Mouse (Mus musculus): ENCODE results near the gene Gdpgp1. TPM values are rescaled to one million over a fixed set of nuclear protein-coding genes. Genes with fewer than 3 reads are reported as not detected.

Gene Gdpgp1
- polyA plus RNA-seq, 2 experiments = 1.1 to 1.3 TPM

DNA sequence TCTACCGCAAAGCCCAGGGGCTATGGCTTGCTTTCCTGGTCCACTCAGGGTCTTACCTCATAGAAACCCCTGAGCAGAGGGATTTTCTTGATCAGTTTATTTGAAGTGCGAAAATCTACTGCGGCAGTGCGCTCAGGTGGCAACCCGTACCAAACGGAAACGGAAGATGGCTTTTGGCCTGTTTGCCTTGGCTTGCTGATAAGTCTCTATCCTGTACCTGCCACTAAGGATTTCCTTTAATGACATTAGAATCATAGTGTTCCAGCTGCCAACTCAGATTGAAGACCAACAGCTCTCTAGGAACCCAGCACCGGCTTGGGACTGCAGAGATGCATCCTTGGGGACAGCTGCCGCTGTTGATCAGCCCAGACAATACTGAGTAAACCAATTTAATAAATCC, 1.1 kb downstream of the Gdpgp1 start:
- H3K4me1 ChIP-seq (replicated peaks; ENCODE audit: control insufficient read depth in 2 of 2, insufficient read depth in 2 of 2, low read length in 1 of 2) = peaks cover 10 to 22% of the 10 kb centered on the region in 2 experiments
- ATAC-seq (ENCODE audit: insufficient read depth) = no peak
- H3K9me3 ChIP-seq (ENCODE audit: control insufficient read depth, low read length) = no peaks in the 10 kb centered on the region
- TF ChIP-seq EP300 (IDR thresholded peaks at IDR 0.05; ENCODE audit: low read depth) = no peak
- H3K36me3 ChIP-seq (replicated peaks; ENCODE audit: control insufficient read depth, insufficient read depth, low read depth) = peaks cover 6% of the 10 kb centered on the region
- DNase-seq (ENCODE audit: low read depth in 3 of 3, low spot score in 3 of 3) = no peak
- H3K27me3 ChIP-seq (ENCODE audit: control insufficient read depth, insufficient read depth, low read length) = no peaks in the 10 kb centered on the region
- peak overlapping the region; percentile 98 for H3K4me2 ChIP-seq (ENCODE audit: low read depth)
- peak overlapping the region; percentile 72 for H3K9ac ChIP-seq (replicated peaks)
- peak overlapping the region; percentile 25 for H3K27ac ChIP-seq
- peak overlapping the region; percentile 47 to 91 for H3K4me3 ChIP-seq (ENCODE audit: insufficient read depth in 1 of 2, low read depth in 2 of 2, low read length in 2 of 2)
- 35% methylated on average over 9 of the region's 9 CpGs for WGBS (ENCODE audit: insufficient replicate concordance)

DNA sequence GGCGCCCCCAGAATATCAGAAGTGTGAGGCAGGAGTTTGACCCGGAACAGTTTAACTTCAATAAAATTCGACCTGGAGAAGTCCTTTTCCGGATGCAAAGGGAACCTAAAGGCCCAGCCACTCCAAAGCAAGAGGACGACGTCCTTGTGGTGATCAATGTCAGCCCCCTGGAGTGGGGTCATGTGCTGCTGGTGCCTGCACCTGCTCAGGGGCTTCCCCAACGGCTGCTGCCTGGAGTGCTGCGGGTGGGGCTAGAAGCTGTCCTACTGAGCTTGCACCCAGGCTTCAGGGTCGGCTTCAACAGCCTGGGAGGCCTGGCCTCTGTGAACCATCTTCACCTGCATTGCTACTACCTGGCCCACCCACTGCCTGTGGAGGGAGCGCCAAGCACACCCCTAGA, 5.9 kb downstream of the Gdpgp1 start:
- Histone ChIP-seq H3K27me3 (ENCODE audit: control insufficient read depth, insufficient read depth, low read length) (no peaks in the 10 kb centered on the region), H3K4me2 (ENCODE audit: low read depth) (no peak overlapping the region), H3K36me3 (replicated peaks; ENCODE audit: control insufficient read depth, insufficient read depth, low read depth) (peaks cover 12% of the 10 kb centered on the region), H3K9me3 (ENCODE audit: control insufficient read depth, low read length) (no peaks in the 10 kb centered on the region), H3K4me1 (replicated peaks; ENCODE audit: control insufficient read depth in 2 of 2, insufficient read depth in 2 of 2, low read length in 1 of 2) (peaks cover 3 to 8% of the 10 kb centered on the region in 2 experiments), H3K4me3 (ENCODE audit: insufficient read depth in 1 of 2, low read depth in 2 of 2, low read length in 2 of 2) (no peak overlapping the region), H3K9ac (replicated peaks) (no peak overlapping the region), H3K27ac (no peak overlapping the region)
- 76% methylated on average over 10 of the region's 10 CpGs for WGBS (ENCODE audit: insufficient replicate concordance)
- DNase-seq (ENCODE audit: low read depth in 3 of 3, low spot score in 3 of 3) (no peak), ATAC-seq (ENCODE audit: insufficient read depth) (no peak)
- TF ChIP-seq CTCF (IDR thresholded peaks at IDR 0.05; ENCODE audit: low read depth) (no peak), EP300 (IDR thresholded peaks at IDR 0.05; ENCODE audit: low read depth) (no peak)

DNA sequence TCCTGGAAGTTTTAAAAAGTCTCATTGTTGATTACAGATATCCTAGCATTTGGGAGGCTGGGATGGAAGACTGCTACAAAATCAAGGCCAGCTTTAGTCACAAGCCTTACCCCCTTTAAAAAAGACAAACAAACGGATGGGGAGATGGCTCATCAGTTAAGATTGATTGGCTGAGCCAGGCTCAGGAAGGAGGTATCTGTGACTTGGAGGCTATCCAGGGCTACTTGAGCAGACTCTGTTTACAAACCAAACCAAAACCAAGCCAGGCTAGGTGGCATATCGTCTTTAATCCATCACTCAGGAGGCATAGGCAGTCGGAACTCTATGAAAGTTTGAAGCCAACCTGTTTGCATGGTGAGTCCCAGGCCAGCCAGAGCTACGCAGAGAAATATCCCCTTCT, 9.0 kb downstream of the Gdpgp1 start:
- no peaks in the 10 kb centered on the region for H3K9me3 ChIP-seq (ENCODE audit: control insufficient read depth, low read length)
- H3K4me3 ChIP-seq (ENCODE audit: insufficient read depth in 1 of 2, low read depth in 2 of 2, low read length in 2 of 2) = no peak overlapping the region
- no peak for DNase-seq (ENCODE audit: low read depth in 3 of 3, low spot score in 3 of 3)
- no peak overlapping the region for H3K4me2 ChIP-seq (ENCODE audit: low read depth)
- peaks cover 3 to 4% of the 10 kb centered on the region in 2 experiments for H3K4me1 ChIP-seq (replicated peaks; ENCODE audit: control insufficient read depth in 2 of 2, insufficient read depth in 2 of 2, low read length in 1 of 2)
- H3K27ac ChIP-seq = no peak overlapping the region
- 76% methylated on average over 4 of the region's 4 CpGs for WGBS (ENCODE audit: insufficient replicate concordance)
- no peak overlapping the region for H3K9ac ChIP-seq (replicated peaks)
- peaks cover 12% of the 10 kb centered on the region for H3K36me3 ChIP-seq (replicated peaks; ENCODE audit: control insufficient read depth, insufficient read depth, low read depth)
- H3K27me3 ChIP-seq (ENCODE audit: control insufficient read depth, insufficient read depth, low read length) = no peaks in the 10 kb centered on the region
- no peak for TF ChIP-seq CTCF (IDR thresholded peaks at IDR 0.05; ENCODE audit: low read depth)
- TF ChIP-seq EP300 (IDR thresholded peaks at IDR 0.05; ENCODE audit: low read depth) = no peak
- no peak for ATAC-seq (ENCODE audit: insufficient read depth)

DNA sequence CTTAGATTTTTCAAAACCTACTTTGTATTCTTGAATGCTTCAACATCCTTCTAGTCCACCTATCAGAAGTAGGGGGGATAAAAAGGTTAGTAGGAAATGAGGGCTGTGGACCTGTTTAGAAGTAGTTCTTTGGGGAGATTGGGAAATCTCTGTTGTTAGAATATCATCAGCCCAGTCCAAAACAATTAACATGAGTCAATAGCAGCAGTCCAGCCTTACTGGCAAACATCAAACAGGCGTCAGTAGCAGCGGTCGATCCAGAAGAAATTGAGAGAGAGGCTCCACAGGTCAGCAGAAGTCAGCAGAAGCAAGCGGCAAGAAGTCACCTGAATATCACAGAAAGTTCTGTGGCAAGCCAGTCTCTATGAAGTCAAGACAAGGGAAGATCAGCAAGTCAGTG, 12.2 kb downstream of the Gdpgp1 start:
- TF ChIP-seq CTCF (IDR thresholded peaks at IDR 0.05; ENCODE audit: low read depth) (no peak), EP300 (IDR thresholded peaks at IDR 0.05; ENCODE audit: low read depth) (no peak)
- Histone ChIP-seq H3K27me3 (ENCODE audit: control insufficient read depth, insufficient read depth, low read length) (no peaks in the 10 kb centered on the region), H3K36me3 (replicated peaks; ENCODE audit: control insufficient read depth, insufficient read depth, low read depth) (no peaks in the 10 kb centered on the region), H3K27ac (no peak overlapping the region), H3K9me3 (ENCODE audit: control insufficient read depth, low read length) (no peaks in the 10 kb centered on the region), H3K4me1 (replicated peaks; ENCODE audit: control insufficient read depth in 2 of 2, insufficient read depth in 2 of 2, low read length in 1 of 2) (peaks cover 7 to 8% of the 10 kb centered on the region in 2 experiments), H3K9ac (replicated peaks) (no peak overlapping the region), H3K4me2 (ENCODE audit: low read depth) (no peak overlapping the region), H3K4me3 (ENCODE audit: insufficient read depth in 1 of 2, low read depth in 2 of 2, low read length in 2 of 2) (no peak overlapping the region)
- DNase-seq (ENCODE audit: low read depth in 3 of 3, low spot score in 3 of 3) (no peak), ATAC-seq (ENCODE audit: insufficient read depth) (no peak)
- 91% methylated on average over 4 of the region's 4 CpGs for WGBS (ENCODE audit: insufficient replicate concordance)

DNA sequence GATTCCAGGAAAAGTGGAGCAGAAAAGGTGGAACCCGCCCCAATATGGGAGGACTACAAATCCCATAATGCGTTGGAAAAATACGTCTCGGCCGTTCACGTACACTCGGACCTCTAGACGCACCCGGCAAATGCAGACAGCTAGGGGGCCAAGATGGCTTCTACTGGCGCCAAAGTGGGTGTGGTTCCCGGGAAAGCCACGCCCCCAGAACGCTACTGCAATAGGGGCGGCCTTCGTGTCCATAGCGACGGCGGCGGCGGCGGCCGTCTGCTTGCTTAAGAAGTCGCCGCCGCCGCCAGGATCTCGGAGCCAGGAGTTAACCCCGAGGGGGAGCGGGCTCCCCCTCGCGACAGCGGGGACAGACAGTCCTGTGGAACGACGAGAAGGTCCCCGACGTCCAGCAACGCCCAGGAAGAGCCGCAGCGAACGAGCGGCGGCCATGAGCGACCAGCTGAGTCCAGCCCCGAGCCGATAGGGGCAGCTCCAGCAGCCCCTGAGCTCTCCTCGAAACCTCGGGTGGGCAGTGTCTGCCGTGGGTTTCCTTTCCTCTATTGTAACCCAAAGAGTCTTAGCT, 13.6 kb downstream of the Gdpgp1 start, which contains the start of gene Ttll13:
Gene Ttll13 (plus strand): TSS at position 229 of the 574 bp plus-strand sequence.
- no peaks in the 10 kb centered on the region for H3K9me3 ChIP-seq (ENCODE audit: control insufficient read depth, low read length)
- H3K4me1 ChIP-seq (replicated peaks; ENCODE audit: control insufficient read depth in 2 of 2, insufficient read depth in 2 of 2, low read length in 1 of 2) = peaks cover 7 to 8% of the 10 kb centered on the region in 2 experiments
- DNase-seq (ENCODE audit: low read depth in 3 of 3, low spot score in 3 of 3) = peak; percentile 96 to 97 (median 97)
- TF ChIP-seq CTCF (IDR thresholded peaks at IDR 0.05; ENCODE audit: low read depth) (peak; percentile 77), EP300 (IDR thresholded peaks at IDR 0.05; ENCODE audit: low read depth) (no peak)
- no peaks in the 10 kb centered on the region for H3K27me3 ChIP-seq (ENCODE audit: control insufficient read depth, insufficient read depth, low read length)
- H3K9ac ChIP-seq (replicated peaks) = peak within 1 kb of the TSS; percentile 65
- peak within 1 kb of the TSS; percentile 66 to 70 for H3K4me3 ChIP-seq (ENCODE audit: insufficient read depth in 1 of 2, low read depth in 2 of 2, low read length in 2 of 2)
- peak within 1 kb of the TSS; percentile 78 for H3K4me2 ChIP-seq (ENCODE audit: low read depth)
- peak within 1 kb of the TSS; percentile 11 for H3K27ac ChIP-seq
- WGBS (ENCODE audit: insufficient replicate concordance) = under 1% methylated on average over 48 of the region's 48 CpGs
- H3K36me3 ChIP-seq (replicated peaks; ENCODE audit: control insufficient read depth, insufficient read depth, low read depth) = no peaks in the 10 kb centered on the region
- peak; percentile 98 for ATAC-seq (ENCODE audit: insufficient read depth)
